In genomic region chr7:80261372-80261990, GRCm38 (mm10) we compare ENCODE assay signal across 8 mouse cellular contexts. TPM values are rescaled to one million over a fixed set of nuclear protein-coding genes. Genes with fewer than 3 reads are reported as not detected.
DNase-seq lines count a peak whose midpoint lies in the region; ATAC-seq and TF ChIP-seq lines count a peak whose summit lies in the region.

No protein-coding gene starts in this region.

- DNase-seq in gastrocnemius, adult 2 months: no peak
- DNase-seq in gastrocnemius, adult 18-20 months (ENCODE audit: low spot score): no peak
- DNase-seq in thymus, postnatal 0 days (ENCODE audit: low spot score): peak; percentile 28
- DNase-seq in thymus, adult 18-20 months: no peak
- no peak for DNase-seq in hindbrain, embryonic 14.5 days (ENCODE audit: low spot score)
- peak; percentile 17 for DNase-seq in lung, postnatal 36 days
- peak; percentile 45 for DNase-seq in testis, postnatal 14 days (ENCODE audit: low spot score)
- no peak for DNase-seq in gastrocnemius, postnatal 14 days

- 2% methylated on average over 32 of the region's 32 CpGs for WGBS in hindbrain, embryonic 14.5 days

- ATAC-seq in hindbrain, embryonic 14.5 days (ENCODE audit: low FRiP score): peak; percentile 77

- peak overlapping the region; percentile 90 for H3K4me2 ChIP-seq in hindbrain, embryonic 14.5 days (replicated peaks)

- peak overlapping the region; percentile 92 for H3K4me3 ChIP-seq in gastrocnemius, adult 2 months
- peak overlapping the region; percentile 82 for H3K4me3 ChIP-seq in hindbrain, embryonic 14.5 days (replicated peaks; ENCODE audit: low read length)

- no peaks in the 10 kb centered on the region for H3K9me3 ChIP-seq in hindbrain, embryonic 14.5 days (ENCODE audit: control insufficient read depth, low read length)

- H3K27me3 ChIP-seq in hindbrain, embryonic 14.5 days (ENCODE audit: control insufficient read depth, insufficient read depth, low read length): peaks cover 22% of the 10 kb centered on the region

- intact Hi-C loops in gastrocnemius, adult 2 months (cut with DNase I): no loop called here
- intact Hi-C loops in gastrocnemius, postnatal 14 days (cut with DNase I; ENCODE audit: low total_unique reads): no loop called here

- TF ChIP-seq CTCF in gastrocnemius, adult 2 months (IDR thresholded peaks at IDR 0.05): no peak

- H3K4me1 ChIP-seq in hindbrain, embryonic 14.5 days (replicated peaks; ENCODE audit: control insufficient read depth, insufficient read depth, low read length): peaks cover 15% of the 10 kb centered on the region

- peaks cover 28% of the 10 kb centered on the region for H3K36me3 ChIP-seq in hindbrain, embryonic 14.5 days (replicated peaks; ENCODE audit: control insufficient read depth, insufficient read depth)

- peak overlapping the region; percentile 83 for H3K9ac ChIP-seq in hindbrain, embryonic 14.5 days

- H3K27ac ChIP-seq in gastrocnemius, adult 2 months: peak overlapping the region; percentile 88
- H3K27ac ChIP-seq in hindbrain, embryonic 14.5 days: peak overlapping the region; percentile 83

RNA-seq across cellular contexts. Expression of gene Ngrn, which starts 0.5 kb away (rescaled TPM):
- total RNA-seq in gastrocnemius, adult 2 months (2021): 10 to 100 TPM; 19.8 to 25.0 TPM
- total RNA-seq in gastrocnemius, adult 18-20 months (2021): 10 to 100 TPM; 20.7 to 22.5 TPM
- polyA plus RNA-seq in thymus, postnatal 0 days (2015; fragmentation: Nextera tagmentation; extraction: Ambion mirVana): 65.6 and 65.8 TPM in 2 replicates
- polyA plus RNA-seq in hindbrain, embryonic 14.5 days (2014; fragmentation: Nextera tagmentation; extraction: Ambion mirVana): 67.8 and 70.4 TPM in 2 replicates
- total RNA-seq in gastrocnemius, postnatal 14 days (2021): 10 to 100 TPM; 20.6 to 21.5 TPM

RNA-seq across cellular contexts. Expression of gene Vps33b, which starts 8.0 kb away (rescaled TPM):
- 1 to 10 TPM; 2.9 to 3.3 TPM for total RNA-seq in gastrocnemius, adult 2 months (2021)
- 1 to 10 TPM; 2.7 to 3.0 TPM for total RNA-seq in gastrocnemius, adult 18-20 months (2021)
- 5.6 and 6.8 TPM in 2 replicates for polyA plus RNA-seq in thymus, postnatal 0 days (2015; fragmentation: Nextera tagmentation; extraction: Ambion mirVana)
- 22.0 and 26.5 TPM in 2 replicates for polyA plus RNA-seq in hindbrain, embryonic 14.5 days (2014; fragmentation: Nextera tagmentation; extraction: Ambion mirVana)
- total RNA-seq in gastrocnemius, postnatal 14 days (2021): 1 to 10 TPM; 3.0 to 3.7 TPM

RNA-seq across cellular contexts. Expression of gene Ttll13, which starts 15.3 kb away (rescaled TPM):
- under 1 TPM in 1 of 2 experiments, not detected in 1; 0.15 TPM for total RNA-seq in gastrocnemius, adult 2 months (2021)
- under 1 TPM in 1 of 2 experiments, not detected in 1; 0.18 TPM for total RNA-seq in gastrocnemius, adult 18-20 months (2021)
- 0.44 and 0.70 TPM in 2 replicates for polyA plus RNA-seq in thymus, postnatal 0 days (2015; fragmentation: Nextera tagmentation; extraction: Ambion mirVana)
- 1.3 and 1.7 TPM in 2 replicates for polyA plus RNA-seq in hindbrain, embryonic 14.5 days (2014; fragmentation: Nextera tagmentation; extraction: Ambion mirVana)
- under 1 TPM; 0.20 to 0.33 TPM for total RNA-seq in gastrocnemius, postnatal 14 days (2021)

RNA-seq across cellular contexts. Expression of gene Gdpgp1, which starts 28.8 kb away (rescaled TPM):
- total RNA-seq in gastrocnemius, adult 2 months (2021): under 1 TPM; 0.79 to 0.86 TPM
- total RNA-seq in gastrocnemius, adult 18-20 months (2021): under 1 TPM; 0.81 to 0.91 TPM
- polyA plus RNA-seq in thymus, postnatal 0 days (2015; fragmentation: Nextera tagmentation; extraction: Ambion mirVana): 2.7 and 3.4 TPM in 2 replicates
- polyA plus RNA-seq in hindbrain, embryonic 14.5 days (2014; fragmentation: Nextera tagmentation; extraction: Ambion mirVana): 3.4 and 3.8 TPM in 2 replicates
- total RNA-seq in gastrocnemius, postnatal 14 days (2021): 1 to 10 TPM; 1.1 to 1.5 TPM

RNA-seq across cellular contexts. Expression of gene Cib1, which starts 28.9 kb away (rescaled TPM):
- total RNA-seq in gastrocnemius, adult 2 months (2021): 1 to 10 TPM; 5.6 to 9.0 TPM
- 1 to 10 TPM; 5.2 to 8.8 TPM for total RNA-seq in gastrocnemius, adult 18-20 months (2021)
- 186 and 189 TPM in 2 replicates for polyA plus RNA-seq in thymus, postnatal 0 days (2015; fragmentation: Nextera tagmentation; extraction: Ambion mirVana)
- 29.8 and 41.1 TPM in 2 replicates for polyA plus RNA-seq in hindbrain, embryonic 14.5 days (2014; fragmentation: Nextera tagmentation; extraction: Ambion mirVana)
- 10 to 100 TPM in 1 of 2 experiments, 1 to 10 TPM in 1; 9.4 to 11.3 TPM for total RNA-seq in gastrocnemius, postnatal 14 days (2021)

Comparison
In these comparisons a context has a peak if more than half of its experiments do, and no peak if none do; other contexts are left out.
1. DNase-seq: peak in thymus, postnatal 0 days (single experiment), lung, postnatal 36 days (single experiment) and testis, postnatal 14 days (single experiment); none in gastrocnemius, adult 2 months (single experiment), gastrocnemius, adult 18-20 months (single experiment), thymus, adult 18-20 months (0 of 2), hindbrain, embryonic 14.5 days (single experiment) and gastrocnemius, postnatal 14 days (single experiment).